Mouse (Mus musculus) cerebellum, adult 2 months (tissue): ENCODE measurements around the gene Prkacb. TPM values are rescaled to one million over a fixed set of nuclear protein-coding genes. Genes with fewer than 3 reads are reported as not detected.

Experiments
- DNase-seq, 2 experiments: peaks; one replicate each; pipeline ENCODE4 v3.0.0; 2021
- H3K27ac ChIP-seq: fragments of 200-500 bp; 2 replicates; pipeline ENCODE4 v1.5.1; 2012; ENCODE audit warnings: low read length, control low read depth, inconsistent platforms; ENCODE audit not compliant: insufficient read depth
- H3K27me3 ChIP-seq: fragments of 200-500 bp; 2 replicates; pipeline ENCODE4 v1.6.1; 2012; ENCODE audit warnings: inconsistent platforms, mild to moderate bottlenecking, low read length, moderate library complexity; ENCODE audit not compliant: control insufficient read depth, insufficient read depth
- H3K4me1 ChIP-seq: fragments of 200-500 bp; 2 replicates; pipeline ENCODE4 v1.6.1; 2011; ENCODE audit warnings: low read length; ENCODE audit not compliant: control insufficient read depth, insufficient read depth
- H3K4me3 ChIP-seq: fragments of 200-500 bp; replicated peaks from 2 replicates; pipeline ENCODE3; 2011; ENCODE audit warnings: mild to moderate bottlenecking, low read depth, low read length, control low read depth; ENCODE audit not compliant: insufficient read depth
- CTCF ChIP-seq: fragments of 200-500 bp; IDR thresholded peaks from 2 replicates; pipeline ENCODE4 v1.5.1; 2011; ENCODE audit warnings: low read depth, mild to moderate bottlenecking, control low read depth, low read length, moderate library complexity, borderline replicate concordance; ENCODE audit not compliant: insufficient read depth
- POLR2A ChIP-seq: fragments of 200-500 bp; IDR thresholded peaks from 2 replicates; pipeline ENCODE4 v1.6.1; 2011; ENCODE audit warnings: low read length, control low read depth, borderline replicate concordance; ENCODE audit not compliant: insufficient read depth
- WGBS: fragments of 180-500 bp; shearing (Covaris S2); methylation state at CpG from one replicate; pipeline ENCODE4 v1.1.7; 2018; 5-methylcytosine and 5-hydroxymethylcytosine counted together
- polyA plus RNA-seq: library from polyadenylated mRNA; depleted of rRNA; stranded (reverse); fragments of >200 nt; gene quantifications from 2 replicates; pipeline ENCODE4 v1.2.3, GENCODE M21; 2012; rRNA removed

The Prkacb gene
- 166 and 172 TPM in 2 replicates for polyA plus RNA-seq

GRCm38 (mm10) chr3:146812901-146813393 lies at the start of gene Prkacb:
Gene Prkacb, minus strand, starts transcription at chr3:146812990.
- WGBS, result under 1% methylated on average over 58 of the region's 60 CpGs
- H3K4me1 ChIP-seq, result no peaks in the 10 kb centered on the region; the same call in 1 of the 2 replicates
- H3K4me3 ChIP-seq, result peak within 1 kb of the TSS; percentile 79
- H3K27ac ChIP-seq, result peak within 1 kb of the TSS; percentile 92
- no peak for TF ChIP-seq CTCF
- TF ChIP-seq POLR2A, result no peak; the same call in 1 of the 2 replicates
- no peaks in the 10 kb centered on the region for H3K27me3 ChIP-seq
- DNase-seq, result peak; percentile 91 to 96

DNA sequence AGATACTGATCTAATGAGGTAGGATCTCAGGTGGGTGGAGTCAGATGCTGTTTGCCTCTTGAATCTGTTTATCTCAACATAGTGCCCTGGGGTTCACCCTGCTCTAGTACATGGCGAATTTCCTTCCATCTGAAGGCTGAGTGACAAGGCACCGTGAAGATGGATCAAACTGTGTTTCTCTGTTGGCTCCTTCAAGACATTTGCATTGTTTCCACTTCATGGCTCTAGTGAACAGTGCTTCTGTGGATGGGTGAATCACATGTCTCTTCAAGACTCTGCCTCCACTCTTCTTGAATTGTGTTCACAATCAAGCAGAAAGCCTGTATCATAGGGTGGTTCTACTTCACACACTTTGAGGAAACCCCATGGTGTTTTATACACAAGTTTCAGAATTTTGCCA lies 47.5 kb upstream of the Prkacb start:
- Histone ChIP-seq H3K27me3 (no peaks in the 10 kb centered on the region), H3K4me3 (no peak overlapping the region), H3K27ac (no peak overlapping the region), H3K4me1 (0 out of 2 replicates have a peak, but pooled peaks cover 3% of the 10 kb centered on the region)
- TF ChIP-seq CTCF (no peak), POLR2A (no peak)
- no peak for DNase-seq
- 59% methylated on average over 2 of the region's 2 CpGs for WGBS

DNA sequence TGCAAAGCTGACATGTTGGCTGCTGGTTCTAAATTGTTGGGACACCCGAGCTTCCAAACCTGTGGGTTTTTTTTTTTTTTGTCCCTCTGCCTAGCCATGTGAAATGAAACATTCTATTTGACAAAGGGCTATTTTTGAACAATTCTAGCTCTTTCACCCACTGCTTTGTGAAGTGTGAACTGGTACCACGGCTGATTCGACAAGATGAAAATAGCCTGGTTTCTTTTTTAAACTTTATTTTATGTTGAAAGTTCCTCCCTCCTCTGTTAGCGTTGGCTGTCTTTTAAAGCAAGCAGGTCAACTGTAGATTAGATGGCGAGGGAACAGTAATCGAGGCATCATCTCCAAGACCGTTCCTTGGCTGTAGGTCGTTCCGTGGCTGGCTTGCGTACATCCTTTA lies 44.6 kb upstream of the Prkacb start:
- no peak overlapping the region for H3K27ac ChIP-seq
- DNase-seq, result no peak
- no peak overlapping the region for H3K4me3 ChIP-seq
- TF ChIP-seq CTCF, result no peak
- no peak for TF ChIP-seq POLR2A
- no peaks in the 10 kb centered on the region for H3K27me3 ChIP-seq
- H3K4me1 ChIP-seq, result peaks cover 6% of the 10 kb centered on the region; the same call in 1 of the 2 replicates
- WGBS, result 78% methylated on average over 10 of the region's 10 CpGs

- no peak overlapping the region for H3K27ac ChIP-seq
- 72% methylated on average over 7 of the region's 7 CpGs for WGBS
- H3K4me3 ChIP-seq, result no peak overlapping the region
- TF ChIP-seq POLR2A (no peak), CTCF (no peak)
- H3K4me1 ChIP-seq, result peaks cover 3% of the 10 kb centered on the region; the same call in 1 of the 2 replicates
- no peak for DNase-seq
- no peaks in the 10 kb centered on the region for H3K27me3 ChIP-seq
These were observed 41.8 kb upstream of the Prkacb start for GRCm38 (mm10) chr3:146854473-146855087.

- H3K4me1 ChIP-seq, result peaks cover 3% of the 10 kb centered on the region; the same call in 1 of the 2 replicates
- no peak for TF ChIP-seq CTCF
- peak; percentile 57 for TF ChIP-seq POLR2A
- peak within 1 kb of the TSS; percentile 99 for H3K27ac ChIP-seq
- no peaks in the 10 kb centered on the region for H3K27me3 ChIP-seq
- WGBS, result under 1% methylated on average over 36 of the region's 36 CpGs
- H3K4me3 ChIP-seq, result peak within 1 kb of the TSS; percentile 100
- DNase-seq, result peak; percentile 84 to 88
These were observed 39.4 kb upstream of the Prkacb start, which contains the start of gene Ttll7 for GRCm38 (mm10) chr3:146851966-146852891. Gene Ttll7, plus strand, starts transcription at chr3:146852367.

- Histone ChIP-seq H3K4me1 (peaks cover 3% of the 10 kb centered on the region; the same call in 1 of the 2 replicates), H3K27ac (no peak overlapping the region), H3K4me3 (no peak overlapping the region), H3K27me3 (no peaks in the 10 kb centered on the region)
- DNase-seq, result no peak
- 94% methylated on average over 7 of the region's 7 CpGs for WGBS
- TF ChIP-seq POLR2A (no peak), CTCF (no peak)
These were observed 36.6 kb upstream of the Prkacb start for GRCm38 (mm10) chr3:146849360-146849759.

DNA sequence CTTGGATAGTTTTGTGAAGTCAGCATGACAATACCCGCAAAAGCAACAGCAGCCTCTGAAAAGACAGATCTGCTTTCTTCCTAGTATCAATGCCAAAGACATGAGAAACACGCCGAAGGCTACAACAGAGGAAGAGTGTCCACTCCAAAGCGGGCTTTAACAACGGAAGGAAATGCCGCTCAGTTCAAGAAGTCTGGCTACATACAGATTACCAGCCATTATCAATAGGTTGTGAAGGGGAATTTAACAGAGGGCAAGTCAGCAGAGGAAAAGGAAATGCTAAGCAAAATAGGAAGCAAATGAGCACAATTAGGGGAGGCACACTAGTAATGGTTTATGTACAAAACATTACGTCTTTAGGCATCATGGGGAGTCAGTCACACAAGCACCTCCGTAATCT lies 35.3 kb upstream of the Prkacb start:
- 89% methylated on average over 8 of the region's 8 CpGs for whole genome bisulfite sequencing
- no peak for DNase-seq

More for the DNA sequence above, 35.3 kb upstream of the Prkacb start:
- Histone ChIP-seq H3K27me3 (no peaks in the 10 kb centered on the region), H3K4me3 (no peak overlapping the region), H3K4me1 (no peaks in the 10 kb centered on the region), H3K27ac (no peak overlapping the region)
- TF ChIP-seq CTCF (no peak), POLR2A (no peak)
